In the genomic region with DNA sequence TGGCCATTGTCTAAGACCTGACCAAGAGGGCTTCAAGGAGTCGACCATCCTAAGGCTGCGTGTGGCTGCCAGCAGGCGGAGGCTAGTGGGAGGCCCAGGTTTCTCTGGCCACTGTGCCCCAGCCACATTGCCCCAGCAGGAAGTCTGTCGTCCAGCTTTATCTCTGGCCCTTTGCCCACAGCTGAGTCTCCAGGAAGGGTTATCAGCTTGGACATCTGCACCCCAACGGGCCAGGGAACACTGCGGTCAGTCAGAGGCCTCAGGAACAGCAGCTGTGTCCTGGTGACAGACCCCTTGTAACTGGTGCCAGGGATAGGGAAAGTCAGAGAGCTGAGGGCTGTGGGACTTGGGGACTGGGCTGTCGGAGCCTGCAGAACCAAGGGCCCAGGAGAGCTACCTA, we compare ENCODE assay signal across 8 mouse cellular contexts.
A peak's percentile ranks its signal among the peaks of the same experiment; 100 is the strongest.
DNase-seq lines count a peak whose midpoint lies in the region; ATAC-seq and TF ChIP-seq lines count a peak whose summit lies in the region.

No protein-coding gene starts in this region.

- peak; percentile 1 for ATAC-seq in liver, embryonic 13.5 days (ENCODE audit: low read depth)
- ATAC-seq in stomach, postnatal 0 days (ENCODE audit: low FRiP score, low TSS enrichment) = no peak

- peak overlapping the region; percentile 96 for H3K27ac ChIP-seq in liver, embryonic 13.5 days
- no peak overlapping the region; the same call in 1 of the 2 replicates for H3K27ac ChIP-seq in stomach, postnatal 0 days (replicated peaks)
- no peak overlapping the region for H3K27ac ChIP-seq in cerebellum, adult 2 months (ENCODE audit: insufficient read depth, low read length)

- TF ChIP-seq CTCF in stomach, postnatal 0 days (IDR thresholded peaks at IDR 0.05; ENCODE audit: low read depth) = no peak
- TF ChIP-seq CTCF in cerebellum, adult 2 months (IDR thresholded peaks at IDR 0.05; ENCODE audit: borderline replicate concordance, insufficient read depth, low read depth, low read length) = no peak

- peak overlapping the region; percentile 75 for H3K4me2 ChIP-seq in liver, embryonic 13.5 days
- H3K4me2 ChIP-seq in stomach, postnatal 0 days (replicated peaks; ENCODE audit: low read depth) = no peak overlapping the region

- intact Hi-C loops in left cerebral cortex, postnatal 10 days (cut with DNase I) = no loop called here
- intact Hi-C loops in heart, postnatal 10 days (cut with DNase I) = no loop called here

- H3K9ac ChIP-seq in liver, embryonic 13.5 days = peak overlapping the region; percentile 77
- no peak overlapping the region for H3K9ac ChIP-seq in stomach, postnatal 0 days (ENCODE audit: low read length)

- peak; percentile 36 to 70 for DNase-seq in left cerebral cortex, postnatal 10 days (ENCODE audit: extremely low spot score in 1 of 2, low spot score in 2 of 2)
- DNase-seq in left cerebral cortex, adult 8-10 months (ENCODE audit: low spot score in 2 of 2) = no peak
- peak; percentile 19 for DNase-seq in brain, adult 2 months (ENCODE audit: low read depth, low spot score)
- DNase-seq in heart, postnatal 10 days = peak; percentile 42 to 51
- peak; percentile 73 for DNase-seq in liver, embryonic 13.5 days
- peak; percentile 45 for DNase-seq in stomach, postnatal 0 days (ENCODE audit: low spot score)
- DNase-seq in cerebellum, adult 2 months = no peak
- DNase-seq in cerebellum, postnatal 4 days (ENCODE audit: low spot score in 2 of 2) = no peak

- WGBS in liver, embryonic 13.5 days (ENCODE audit: insufficient replicate concordance) = 14% methylated on average over 7 of the region's 7 CpGs
- WGBS in stomach, postnatal 0 days = 52% methylated on average over 7 of the region's 7 CpGs
- 41% methylated on average over 7 of the region's 7 CpGs for WGBS in cerebellum, adult 2 months

- H3K4me1 ChIP-seq in liver, embryonic 13.5 days (replicated peaks) = peaks cover 100% of the 10 kb centered on the region
- peaks cover 22% of the 10 kb centered on the region for H3K4me1 ChIP-seq in stomach, postnatal 0 days (replicated peaks; ENCODE audit: control insufficient read depth, insufficient read depth)
- H3K4me1 ChIP-seq in cerebellum, adult 2 months (ENCODE audit: control insufficient read depth, insufficient read depth, low read length) = peaks cover 31% of the 10 kb centered on the region

- no peaks in the 10 kb centered on the region for H3K9me3 ChIP-seq in liver, embryonic 13.5 days (replicated peaks)
- H3K9me3 ChIP-seq in stomach, postnatal 0 days (ENCODE audit: control insufficient read depth, low read length) = no peaks in the 10 kb centered on the region

- TF ChIP-seq POLR2A in cerebellum, adult 2 months (IDR thresholded peaks at IDR 0.05; ENCODE audit: borderline replicate concordance, insufficient read depth, low read length) = no peak

- no peaks in the 10 kb centered on the region for H3K27me3 ChIP-seq in liver, embryonic 13.5 days
- no peaks in the 10 kb centered on the region for H3K27me3 ChIP-seq in stomach, postnatal 0 days (ENCODE audit: control insufficient read depth, insufficient read depth, low read length)
- H3K27me3 ChIP-seq in cerebellum, adult 2 months (ENCODE audit: control insufficient read depth, insufficient read depth, low read length) = no peaks in the 10 kb centered on the region

- no peak for TF ChIP-seq EP300 in stomach, postnatal 0 days (optimal IDR thresholded peaks at IDR 0.05)

- peak overlapping the region; percentile 58 for H3K4me3 ChIP-seq in liver, embryonic 13.5 days (replicated peaks)
- H3K4me3 ChIP-seq in stomach, postnatal 0 days (ENCODE audit: low read depth, low read length) = no peak overlapping the region
- H3K4me3 ChIP-seq in cerebellum, adult 2 months (replicated peaks; ENCODE audit: insufficient read depth, low read depth, low read length) = no peak overlapping the region

- no peaks in the 10 kb centered on the region for H3K36me3 ChIP-seq in liver, embryonic 13.5 days
- H3K36me3 ChIP-seq in stomach, postnatal 0 days (ENCODE audit: control insufficient read depth, insufficient read depth, low read length) = no peaks in the 10 kb centered on the region

Comparison
In these comparisons a context has a peak if more than half of its experiments do, and no peak if none do; other contexts are left out.
1. DNase-seq: peak in left cerebral cortex, postnatal 10 days (2 of 2), brain, adult 2 months (single experiment), heart, postnatal 10 days (2 of 2), liver, embryonic 13.5 days (single experiment) and stomach, postnatal 0 days (single experiment); none in left cerebral cortex, adult 8-10 months (0 of 2), cerebellum, adult 2 months (0 of 2) and cerebellum, postnatal 4 days (0 of 2).